Mouse (Mus musculus) forelimb bud, embryonic 11.5 days (tissue): Measurements from ENCODE around the gene Aldh1b1.

ENCODE experiments used
- DNase-seq: peaks from one replicate; pipeline ENCODE4 v3.0.0-alpha.2; 2012; ENCODE audit warnings: low read depth, low spot score

The Aldh1b1 gene

DNA sequence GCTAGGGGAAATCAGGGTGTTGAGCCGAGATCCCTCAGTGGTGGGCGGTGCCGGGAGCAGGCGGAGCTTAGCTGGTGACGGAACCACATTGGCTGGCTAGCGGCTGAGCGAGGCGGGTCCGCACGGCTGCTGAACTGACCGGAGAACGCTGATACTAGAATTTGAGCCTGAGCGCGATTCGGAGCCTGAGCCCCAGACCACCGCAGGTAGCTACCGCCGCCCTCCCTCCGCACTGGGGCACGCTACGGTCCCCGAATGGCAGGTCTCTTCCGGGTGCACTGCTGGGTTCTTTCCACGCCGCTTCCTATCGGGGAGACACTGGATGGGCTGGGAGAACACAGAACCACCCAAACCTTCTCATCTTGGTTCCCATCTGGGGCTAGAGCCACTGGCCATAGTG is at the start of gene Aldh1b1:
Aldh1b1 (plus strand) TSS at position 59 of the 400 bp plus-strand sequence.
- peak; percentile 52 for DNase-seq

DNA sequence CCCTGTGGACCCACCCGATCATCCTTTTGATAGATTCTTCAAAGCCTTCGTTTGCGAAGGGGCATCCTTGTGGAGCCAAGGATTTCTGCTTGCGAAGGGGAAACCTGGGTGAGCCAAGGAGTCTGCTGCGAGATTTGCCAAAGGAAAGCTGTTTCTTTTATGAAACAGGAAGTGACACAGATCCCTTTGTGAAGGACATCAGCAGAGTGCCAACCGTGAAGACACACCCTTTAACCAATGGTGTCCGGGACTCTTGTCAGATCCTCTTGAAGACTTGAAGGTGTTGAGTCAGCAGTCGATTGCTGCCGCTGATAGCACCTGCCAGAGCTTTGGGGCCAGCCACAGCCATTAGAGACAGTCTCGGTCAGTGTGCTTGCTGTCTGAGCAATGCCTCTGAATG is 49.4 kb upstream of the Aldh1b1 start:
- DNase-seq, result no peak

DNA sequence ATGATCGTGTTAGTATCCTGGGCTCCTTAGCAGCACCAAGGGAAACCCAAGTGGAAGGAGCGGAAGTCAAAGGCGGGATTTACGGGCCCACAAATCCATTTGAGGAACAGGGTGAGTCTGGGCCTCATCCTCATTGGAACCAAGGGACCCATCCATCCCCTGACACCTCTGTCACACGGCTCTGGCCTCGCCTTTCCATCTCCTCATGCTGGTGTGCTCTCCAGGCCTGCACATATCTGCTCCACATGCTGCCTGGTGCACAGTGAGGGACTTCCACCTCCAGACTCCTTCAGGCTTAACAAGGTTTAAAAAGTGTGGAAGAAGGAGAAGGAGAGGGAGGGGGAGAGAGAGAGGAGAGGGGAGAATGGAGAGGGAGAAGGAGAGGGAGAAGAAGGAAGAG is 48.3 kb upstream of the Aldh1b1 start:
- DNase-seq, result no peak

DNA sequence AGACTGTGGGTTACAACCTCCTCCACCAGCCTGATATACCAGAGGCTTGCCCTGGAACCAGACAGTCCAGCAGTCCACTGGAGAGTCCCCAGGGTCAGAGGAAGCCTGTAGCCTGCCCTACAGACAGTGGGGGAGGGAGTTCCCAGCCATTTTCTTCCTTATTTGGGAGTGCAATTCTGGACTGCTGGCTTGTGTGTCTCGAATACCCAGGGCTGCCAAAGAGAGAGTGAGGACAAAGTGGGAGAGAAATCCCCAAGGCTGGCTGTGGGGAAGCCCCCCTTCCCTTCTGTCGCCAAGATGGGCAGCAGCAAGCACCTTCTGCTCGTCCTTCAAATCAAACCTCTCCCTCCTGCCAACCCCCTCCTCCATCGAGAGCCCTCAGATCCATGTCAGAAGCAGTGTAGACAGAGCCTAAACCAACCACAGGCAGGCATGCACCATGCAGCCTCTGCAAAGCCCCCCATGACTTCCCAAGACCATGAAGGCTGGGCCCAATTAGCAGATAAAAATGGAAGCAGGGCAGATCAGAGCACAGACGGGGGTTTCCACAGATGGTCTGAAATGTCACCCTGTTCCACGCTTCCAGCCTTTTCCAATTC is 45.5 kb upstream of the Aldh1b1 start:
- no peak for DNase-seq

DNA sequence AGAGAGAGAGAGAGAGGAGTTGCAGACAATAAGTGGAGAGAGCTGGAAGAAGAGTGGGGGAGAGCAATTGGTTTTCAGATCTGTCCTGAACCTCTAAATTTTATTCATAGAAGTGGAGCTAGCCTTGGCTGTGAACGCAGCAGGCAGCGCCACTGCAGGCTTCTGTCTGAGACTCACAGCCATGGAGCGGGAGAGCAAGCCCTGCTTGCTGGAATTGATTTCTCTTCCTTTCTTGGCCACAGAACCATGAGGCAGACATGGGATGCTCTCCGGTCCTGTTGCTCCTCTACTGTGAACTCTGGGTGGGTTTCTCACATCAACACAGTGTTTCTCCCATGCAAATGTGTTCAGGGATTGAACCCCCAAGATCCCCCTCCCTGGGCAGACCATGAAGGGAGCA is 44.7 kb upstream of the Aldh1b1 start:
- no peak for DNase-seq

DNA sequence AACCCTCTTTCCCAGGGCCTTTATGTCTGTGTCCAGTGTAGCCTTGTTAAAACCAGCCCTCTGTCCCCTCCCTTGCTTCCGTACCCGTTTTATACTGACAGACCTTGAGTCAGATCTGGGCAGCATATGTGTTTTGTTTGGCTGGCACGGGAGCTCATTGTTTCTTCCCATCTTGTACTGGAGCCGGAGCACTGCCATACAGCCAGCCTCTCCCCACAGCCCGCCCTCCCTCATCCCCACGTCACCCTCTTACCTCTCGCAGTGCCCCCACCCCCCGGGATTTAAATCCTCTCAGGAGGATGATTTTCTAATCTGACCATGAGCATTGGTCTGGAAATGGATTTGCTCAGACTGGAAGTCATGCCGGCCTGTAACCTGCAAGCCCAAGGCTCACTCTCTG is 43.7 kb upstream of the Aldh1b1 start:
- no peak for DNase-seq

DNA sequence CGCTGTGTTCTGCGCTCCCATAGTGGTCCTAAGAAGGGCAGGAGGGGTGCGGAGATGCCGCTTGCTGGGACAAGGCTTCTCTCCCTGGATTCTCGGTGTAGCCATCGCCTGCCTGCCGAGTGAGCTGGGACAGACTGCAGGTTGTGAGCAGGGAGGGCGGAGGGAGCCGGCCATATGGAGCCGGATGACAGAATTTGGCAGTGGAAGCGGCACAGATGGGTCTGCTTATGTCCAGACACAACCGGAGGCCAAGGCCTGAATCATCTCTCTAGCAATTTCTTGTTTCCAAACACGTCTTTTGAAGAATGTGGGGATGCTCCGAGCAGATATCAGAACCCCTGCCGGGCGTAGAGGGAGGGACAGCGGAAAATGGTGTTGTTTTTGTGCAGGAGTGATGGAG is 42.9 kb upstream of the Aldh1b1 start:
- DNase-seq, result no peak

DNA sequence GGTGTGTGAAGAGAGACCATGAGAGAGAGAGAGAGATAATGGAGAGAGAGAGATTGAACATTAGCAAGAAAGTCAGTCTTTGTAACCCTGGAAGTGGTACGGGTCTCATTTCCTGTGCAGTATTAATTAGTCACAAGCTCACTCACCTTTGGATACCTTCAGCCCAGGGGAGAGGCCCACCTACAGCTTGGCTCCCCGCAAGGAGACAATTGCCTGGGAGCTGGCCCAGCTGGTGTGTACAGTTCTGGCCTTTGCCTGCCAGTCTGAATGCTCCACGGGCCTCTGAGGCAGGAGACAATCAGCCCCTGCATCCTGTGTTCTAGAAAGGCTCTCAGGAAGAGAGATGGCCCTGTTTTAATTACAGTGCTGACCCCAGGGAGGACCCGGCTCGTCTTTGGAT is 40.9 kb upstream of the Aldh1b1 start:
- DNase-seq, result no peak

DNA sequence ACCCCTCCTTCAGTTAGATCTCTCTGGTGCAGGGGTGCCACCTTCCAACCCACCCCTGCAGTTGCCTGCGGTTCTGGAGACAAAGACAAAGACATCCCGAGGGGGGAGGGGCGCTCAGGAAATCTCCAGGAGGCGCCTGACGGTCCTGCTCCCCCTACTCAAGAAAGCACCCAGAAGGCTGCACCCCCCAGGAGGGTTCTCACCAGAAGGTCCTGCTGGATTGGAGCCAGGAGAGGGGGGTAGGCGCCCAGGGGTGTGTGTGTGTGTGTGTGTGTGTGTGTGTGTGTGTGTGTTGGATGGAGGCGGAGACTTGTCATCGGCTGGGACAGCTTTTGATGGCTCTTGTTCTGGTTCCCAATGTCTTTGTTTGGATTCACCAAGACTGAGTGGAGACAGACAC is 39.4 kb upstream of the Aldh1b1 start:
- no peak for DNase-seq

DNA sequence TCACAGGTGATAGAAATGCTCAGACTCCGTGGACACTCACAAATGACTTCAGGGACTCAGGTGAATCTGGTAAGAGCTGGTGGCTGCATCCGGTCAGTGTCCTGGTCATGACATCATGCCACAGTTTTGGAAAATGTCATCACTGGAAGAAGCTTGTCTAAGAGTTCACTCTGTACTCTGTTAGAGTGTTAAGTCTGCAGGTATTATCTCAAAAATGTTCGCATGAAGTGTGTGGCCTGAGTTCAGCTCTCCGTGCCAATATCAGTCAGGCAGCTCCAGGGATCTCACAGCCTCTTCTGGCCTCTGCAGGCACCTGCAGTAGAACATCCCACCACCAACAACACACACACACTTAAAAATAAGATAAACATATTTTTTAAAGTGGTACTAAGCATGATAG is 36.2 kb upstream of the Aldh1b1 start:
- DNase-seq, result no peak

DNA sequence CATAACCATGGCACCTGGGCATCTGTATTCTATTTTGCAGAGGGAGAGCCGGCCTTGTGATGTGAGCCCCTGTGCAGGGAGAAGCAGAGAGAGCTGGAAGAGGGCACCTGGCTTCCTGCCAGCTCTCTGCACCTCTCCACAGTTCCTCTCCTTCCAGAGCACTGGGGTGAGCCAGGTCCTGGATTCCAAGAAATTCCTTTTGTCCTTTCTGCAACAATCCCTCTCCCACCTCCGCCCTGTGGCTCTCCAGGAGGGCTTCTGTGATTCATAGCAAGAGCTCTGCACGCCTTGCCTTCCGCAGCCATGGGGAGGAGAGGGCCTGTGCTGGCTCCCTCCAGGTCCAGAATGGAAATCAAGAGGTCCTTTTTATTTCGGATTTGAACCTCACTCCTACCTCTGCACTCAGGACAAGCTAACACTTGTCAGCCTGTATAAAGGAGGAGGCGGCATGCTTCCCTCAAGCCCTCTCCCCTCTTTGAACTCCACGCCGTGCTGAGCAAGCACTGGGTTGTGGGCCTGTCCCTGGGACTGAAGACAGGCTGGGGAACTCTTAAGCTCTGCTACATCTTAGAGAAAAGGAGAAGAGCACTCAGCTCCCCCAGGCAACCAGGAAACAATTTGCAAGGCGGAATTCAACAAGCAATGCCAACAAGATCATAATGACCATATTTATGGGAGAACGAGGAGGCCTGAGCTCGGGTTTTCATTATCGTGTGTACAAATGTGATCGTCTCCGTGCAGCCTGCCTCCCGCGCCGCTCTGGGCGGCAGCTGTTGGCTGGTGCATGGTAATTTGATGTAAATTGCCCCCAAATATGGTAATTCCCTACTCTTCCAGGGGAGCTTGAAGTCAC is 35.3 kb upstream of the Aldh1b1 start:
- peak; percentile 37 for DNase-seq

DNA sequence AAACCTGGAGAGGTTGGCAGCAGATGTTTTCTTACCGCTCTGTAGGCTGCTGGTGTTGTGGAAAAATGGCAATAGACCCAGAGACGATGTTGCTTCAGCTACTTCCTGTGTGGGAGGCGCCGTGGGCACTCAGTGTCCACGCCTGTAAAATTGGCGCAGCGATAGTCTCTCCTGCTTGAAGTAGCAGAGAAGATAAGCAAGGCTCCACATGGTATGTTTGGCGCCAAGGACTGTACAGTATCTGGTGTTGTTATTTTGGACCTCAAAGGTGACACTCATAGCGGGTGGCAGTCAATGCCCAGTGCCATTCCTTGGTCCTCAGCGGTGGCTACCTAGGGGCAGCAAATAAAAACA is 34.7 kb upstream of the Aldh1b1 start:
- DNase-seq, result no peak

DNA sequence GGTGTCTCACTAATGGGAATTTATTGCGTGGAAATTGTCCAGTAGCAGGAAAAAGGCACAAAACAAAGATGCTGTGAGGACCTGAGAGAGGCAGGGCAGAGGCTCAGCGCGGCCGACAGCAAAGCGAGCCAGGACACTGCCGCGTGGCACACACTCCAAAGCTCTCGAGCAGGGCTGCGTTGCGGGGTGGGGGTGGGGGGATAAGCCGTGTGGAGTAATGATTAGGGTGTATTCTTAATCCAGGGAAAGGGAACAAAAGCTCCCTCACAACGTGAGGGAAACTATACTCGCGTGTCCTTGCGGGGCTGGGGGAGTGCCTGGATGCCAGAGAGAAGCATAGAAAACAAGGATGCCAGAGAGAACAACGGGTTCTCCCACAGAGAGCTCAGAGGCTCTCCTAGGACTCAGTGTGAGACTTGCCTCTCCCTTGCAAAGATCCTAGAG is 33.7 kb upstream of the Aldh1b1 start:
- peak; percentile 20 for DNase-seq

DNA sequence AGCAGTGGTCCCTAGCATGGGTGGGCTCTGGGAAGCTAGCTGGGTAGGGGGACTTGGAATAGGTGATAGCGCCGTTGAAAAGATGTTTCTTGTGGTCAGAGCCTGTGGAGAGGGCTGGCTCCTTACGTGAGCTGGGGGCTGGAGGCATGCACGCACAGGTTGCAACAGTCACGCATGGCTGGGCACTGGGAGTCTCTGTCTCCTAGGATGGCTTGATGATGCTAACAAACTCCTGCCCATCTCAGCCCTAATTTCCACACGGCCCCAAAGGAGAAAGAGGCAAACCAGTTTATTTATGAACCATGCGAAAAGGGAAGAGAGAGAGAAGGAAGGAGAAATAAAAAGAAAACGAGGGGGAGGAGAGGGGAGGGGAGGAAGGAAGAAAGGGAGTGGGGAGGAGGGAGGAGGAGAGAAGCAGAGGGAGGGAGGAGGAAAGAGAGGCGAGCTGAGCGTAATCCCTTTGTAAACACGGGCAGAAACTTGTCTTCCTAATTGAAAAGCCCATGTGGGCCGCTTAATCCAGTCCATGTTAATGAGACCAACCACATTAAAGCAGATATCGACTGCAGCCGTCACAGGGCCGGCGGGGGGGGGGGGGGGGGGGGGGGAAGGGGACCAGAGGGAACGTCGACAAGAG is 33.1 kb upstream of the Aldh1b1 start:
- DNase-seq, result peak; percentile 11

DNA sequence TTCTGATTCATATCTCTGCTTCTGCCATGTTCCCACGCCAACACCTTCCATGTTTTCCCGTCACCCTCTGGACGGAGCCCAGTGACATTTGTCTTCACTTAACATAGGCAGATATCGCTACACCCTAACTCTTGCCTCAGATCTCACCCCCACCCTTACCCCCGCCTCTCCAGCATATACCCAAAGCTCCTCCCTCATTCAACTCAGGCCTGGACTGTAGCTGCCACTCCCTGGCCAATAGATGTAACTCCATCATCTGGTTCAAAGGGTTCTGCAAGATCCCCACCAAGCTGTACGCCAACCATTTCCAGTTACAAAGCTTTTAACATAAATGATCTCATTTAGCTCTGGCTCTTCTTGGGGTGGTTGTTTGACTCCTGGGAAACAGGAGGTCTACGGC is 32.0 kb upstream of the Aldh1b1 start:
- no peak for DNase-seq

DNA sequence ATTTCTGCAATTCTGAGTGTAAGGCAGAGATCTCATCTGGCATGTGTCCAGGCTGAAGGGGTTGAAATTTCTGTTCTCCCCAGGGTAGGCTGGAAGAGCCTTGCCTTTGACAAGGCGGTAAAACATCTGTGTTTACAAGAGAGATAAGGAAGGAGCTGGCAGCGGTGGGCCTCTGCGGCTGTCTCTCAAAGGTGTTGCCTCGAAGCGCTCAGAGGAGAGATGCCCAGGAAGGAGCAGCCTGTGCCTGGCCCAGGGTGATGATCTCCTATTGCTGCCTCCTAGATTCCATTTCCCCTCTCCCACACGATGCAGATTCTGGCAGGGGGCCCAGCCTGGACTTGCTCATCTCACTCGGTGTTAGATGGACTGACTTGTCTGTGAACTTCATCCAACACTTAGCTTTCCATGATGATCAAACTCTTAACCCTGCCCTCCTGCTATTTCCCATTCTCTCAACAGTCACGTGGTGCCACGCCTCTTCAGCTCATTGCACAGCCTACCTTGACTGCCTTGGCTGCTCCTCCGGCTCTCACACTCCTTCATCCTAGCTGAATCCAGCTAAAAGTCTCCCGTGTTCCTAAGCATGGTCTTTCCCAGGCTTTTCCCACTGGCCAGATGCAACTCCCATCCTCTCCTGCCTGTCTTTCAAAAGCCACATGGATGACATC is 30.8 kb upstream of the Aldh1b1 start:
- DNase-seq, result no peak

DNA sequence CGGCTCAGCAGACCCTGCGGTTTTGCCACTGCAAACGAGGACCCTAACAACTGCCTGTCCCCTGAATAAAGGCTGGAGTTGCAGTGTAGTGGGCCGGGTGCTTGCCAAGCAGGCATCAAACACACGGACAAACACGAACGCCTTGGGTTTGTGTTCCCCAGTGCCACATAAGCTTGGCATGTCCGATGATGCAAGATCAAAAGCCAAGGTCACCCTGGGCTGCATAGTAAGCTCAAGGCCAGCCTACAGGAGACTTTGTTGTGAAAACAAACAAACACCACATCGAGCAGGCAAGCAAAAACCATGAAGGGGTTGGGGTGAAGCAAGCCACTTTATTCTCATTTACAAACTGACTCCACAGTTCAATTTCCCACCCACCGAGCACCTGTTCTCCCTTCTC is 29.7 kb upstream of the Aldh1b1 start:
- DNase-seq, result no peak

DNA sequence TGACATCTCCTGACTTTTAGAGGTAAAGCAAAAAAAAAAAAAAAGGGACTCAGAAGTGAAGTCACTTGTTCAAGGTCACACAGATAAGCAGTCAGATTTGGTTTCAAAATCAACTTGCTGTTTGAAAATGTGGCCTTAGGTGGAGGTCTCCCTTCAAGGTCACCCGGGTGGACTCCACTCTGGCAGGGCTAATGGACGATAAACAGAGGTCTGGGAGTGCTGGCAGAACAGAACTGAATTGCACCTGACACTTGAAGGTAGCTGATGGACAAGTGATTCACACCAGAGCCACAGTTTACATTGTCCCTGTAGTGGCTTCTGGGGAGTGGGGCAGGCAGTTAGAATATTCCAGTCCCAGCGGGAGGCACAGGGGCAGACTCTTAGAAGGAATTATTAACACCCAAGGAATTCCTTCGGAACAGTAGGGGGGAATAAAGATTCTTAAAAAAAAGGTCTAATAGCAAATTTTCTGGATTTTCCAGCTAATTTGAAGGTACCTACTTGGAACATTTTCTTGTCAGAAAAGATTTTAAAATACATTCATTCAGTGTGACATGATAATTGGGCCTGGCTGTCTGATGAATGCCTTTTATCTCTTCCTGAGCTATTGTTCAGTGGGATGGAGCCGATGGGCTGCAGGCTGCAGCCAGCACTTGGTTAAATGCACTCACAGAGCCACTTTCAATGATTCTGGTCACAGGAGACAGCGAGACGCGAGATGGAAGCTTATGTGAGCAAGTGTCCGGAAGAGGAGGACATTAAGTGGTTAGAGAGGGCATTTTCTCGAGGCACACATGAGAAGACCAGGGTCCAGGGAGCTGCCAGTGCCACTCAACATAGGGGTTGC is 28.8 kb upstream of the Aldh1b1 start:
- DNase-seq, result no peak

DNA sequence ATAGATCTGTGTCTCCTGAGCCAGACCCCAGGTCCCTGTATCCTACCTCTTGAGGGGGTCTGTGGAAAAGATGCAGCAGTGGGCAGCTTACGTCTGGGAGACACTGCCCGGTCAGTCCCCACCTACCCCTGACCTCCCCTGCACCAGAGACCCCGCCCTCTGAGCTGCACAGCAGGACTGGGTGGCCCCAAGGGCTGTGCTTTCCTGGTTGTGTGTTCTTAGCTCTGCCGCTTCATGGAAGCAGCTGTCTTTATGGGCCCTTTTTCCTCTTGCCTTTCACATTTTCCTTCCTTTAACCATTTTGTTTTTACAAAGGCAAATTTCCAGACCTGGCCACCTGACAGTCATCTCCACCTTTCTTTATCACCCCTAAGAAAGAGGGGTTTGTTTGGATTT is 28.2 kb upstream of the Aldh1b1 start:
- no peak for DNase-seq

DNA sequence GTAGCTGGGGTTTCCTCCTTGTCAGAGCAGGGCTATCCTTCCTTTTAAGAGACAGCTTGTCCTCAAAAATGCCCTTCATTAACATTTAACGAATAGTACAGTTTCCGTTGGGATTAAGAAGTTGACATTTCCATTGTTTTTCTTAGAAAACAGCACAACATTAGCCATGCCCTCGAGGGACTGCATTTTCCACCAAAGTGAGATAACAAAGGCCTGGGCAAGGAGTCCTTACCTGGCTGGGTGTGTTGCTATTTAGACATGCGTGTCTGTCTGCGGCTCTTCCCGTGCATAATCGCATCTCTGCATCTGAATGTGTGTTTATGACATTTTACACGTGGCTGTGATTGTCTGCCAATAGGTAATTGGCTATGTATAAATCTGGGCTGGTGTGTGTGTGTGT is 27.6 kb upstream of the Aldh1b1 start:
- DNase-seq, result no peak

DNA sequence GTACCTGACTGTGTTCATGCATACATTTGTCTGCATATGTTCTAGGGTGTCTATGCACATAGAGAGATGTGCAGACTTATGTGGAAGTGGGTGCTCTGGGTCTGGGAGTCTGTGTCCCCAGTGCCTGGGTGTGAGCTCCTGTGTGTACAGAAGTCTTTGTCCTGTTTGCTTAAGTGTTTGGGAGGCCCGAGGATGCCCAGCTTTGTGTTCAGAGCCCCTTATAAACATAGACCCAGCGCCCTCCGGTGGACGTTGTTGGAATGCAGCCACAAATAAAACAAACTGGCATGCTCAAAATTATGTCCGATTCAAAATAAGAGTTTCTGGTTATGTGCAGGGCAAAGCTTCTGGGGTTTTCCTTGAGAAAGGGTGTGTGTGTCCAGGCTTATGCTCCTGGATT is 27.2 kb upstream of the Aldh1b1 start:
- DNase-seq, result peak; percentile 74

DNA sequence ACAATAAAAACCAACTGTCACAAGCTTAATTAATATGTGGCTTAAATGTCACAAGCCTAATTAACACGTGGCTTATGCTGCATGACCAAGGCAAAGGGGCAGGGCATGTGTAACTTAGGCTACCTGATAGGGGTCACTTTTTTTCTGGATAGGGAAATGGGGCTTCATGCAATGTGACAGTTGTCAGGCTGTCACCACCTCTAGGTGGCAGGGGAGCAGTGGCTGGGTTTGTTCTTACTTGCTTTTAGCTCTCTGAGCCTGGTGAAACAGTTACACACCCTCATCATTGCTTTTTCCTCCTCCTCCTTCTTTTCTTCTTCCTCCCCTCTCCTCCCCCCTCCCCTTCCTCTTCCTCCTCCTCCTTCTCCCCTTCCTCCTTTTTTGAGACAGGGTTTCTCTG is 15.2 kb upstream of the Aldh1b1 start:
- no peak for DNase-seq
